Mouse (Mus musculus): ENCODE measurements around the gene Aldh3b3.
"Not testable (repeated sequence)": the region's sequence is repeated elsewhere in the genome, so short reads cannot be mapped to it uniquely, and the experiment has no call there.

The Aldh3b3 gene

GRCm38 (mm10) chr19:3935896-3936850 lies 22.3 kb upstream of the Aldh3b3 start:
- DNase-seq (ENCODE audit: low spot score) = peak; percentile 45

- DNase-seq (ENCODE audit: low spot score) = no peak
Observed at GRCm38 (mm10) chr19:3942315-3942714, 16.1 kb upstream of the Aldh3b3 start.

- DNase-seq (ENCODE audit: low spot score) = no peak
Observed at GRCm38 (mm10) chr19:3942986-3943735, 15.3 kb upstream of the Aldh3b3 start.

GRCm38 (mm10) chr19:3945872-3946564 lies 12.4 kb upstream of the Aldh3b3 start:
- DNase-seq (ENCODE audit: low spot score) = no peak

- DNase-seq (ENCODE audit: low spot score) = peak; percentile 81
Observed at GRCm38 (mm10) chr19:3946715-3947114, 11.7 kb upstream of the Aldh3b3 start.

GRCm38 (mm10) chr19:3947813-3948212 lies 10.6 kb upstream of the Aldh3b3 start:
- DNase-seq (ENCODE audit: low spot score) = no peak

GRCm38 (mm10) chr19:3948546-3948945 lies 9.9 kb upstream of the Aldh3b3 start:
- no peak for DNase-seq (ENCODE audit: low spot score)

GRCm38 (mm10) chr19:3950331-3950730 lies 8.1 kb upstream of the Aldh3b3 start:
- DNase-seq (ENCODE audit: low spot score) = no peak

GRCm38 (mm10) chr19:3951461-3951860 lies 7.0 kb upstream of the Aldh3b3 start:
- no peak for DNase-seq (ENCODE audit: low spot score)

GRCm38 (mm10) chr19:3952099-3952498 lies 6.3 kb upstream of the Aldh3b3 start:
- no peak for DNase-seq (ENCODE audit: low spot score)

GRCm38 (mm10) chr19:3955033-3955432 lies 3.4 kb upstream of the Aldh3b3 start:
- DNase-seq (ENCODE audit: low spot score) = peak; percentile 30

- no peak for DNase-seq (ENCODE audit: low spot score)
Observed at GRCm38 (mm10) chr19:3955804-3956203, 2.6 kb upstream of the Aldh3b3 start.

DNA sequence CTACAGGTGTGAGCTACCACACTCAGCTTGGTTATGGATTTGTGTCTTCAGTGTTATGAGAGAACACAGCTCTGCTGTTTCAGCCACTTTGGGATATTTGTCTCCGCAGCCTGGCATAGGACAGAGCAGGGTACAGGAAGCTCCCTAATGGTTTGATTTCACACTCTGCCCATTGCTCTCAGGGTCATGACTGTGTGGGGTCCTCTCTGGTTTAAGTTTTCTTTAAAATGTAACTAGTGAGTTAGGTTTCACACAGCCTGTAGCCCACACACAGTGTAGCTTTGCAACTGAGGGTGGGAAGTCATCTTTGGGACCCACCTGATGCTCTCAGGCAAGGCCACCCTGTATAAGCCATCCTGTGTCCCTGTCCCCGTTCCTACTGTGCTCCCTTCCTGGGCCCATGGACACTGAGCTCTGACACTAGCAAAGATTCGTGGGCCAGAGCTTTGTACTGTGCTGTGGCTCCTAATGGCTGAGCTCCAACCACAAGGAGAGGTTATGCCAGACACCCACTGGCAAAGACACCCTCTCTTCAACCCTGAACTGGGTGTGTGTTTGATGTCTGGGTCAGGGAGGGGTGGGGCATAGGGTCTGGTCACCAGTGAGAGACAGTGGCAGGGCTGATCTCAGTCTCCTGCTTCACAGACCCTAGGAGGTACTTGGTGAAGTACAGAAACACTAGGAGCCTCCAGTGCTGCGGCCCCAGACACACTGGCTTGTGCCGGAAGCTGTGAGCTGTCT lies 979 bp upstream of the Aldh3b3 start:
- not testable (repeated sequence) for DNase-seq (ENCODE audit: low spot score)

DNA sequence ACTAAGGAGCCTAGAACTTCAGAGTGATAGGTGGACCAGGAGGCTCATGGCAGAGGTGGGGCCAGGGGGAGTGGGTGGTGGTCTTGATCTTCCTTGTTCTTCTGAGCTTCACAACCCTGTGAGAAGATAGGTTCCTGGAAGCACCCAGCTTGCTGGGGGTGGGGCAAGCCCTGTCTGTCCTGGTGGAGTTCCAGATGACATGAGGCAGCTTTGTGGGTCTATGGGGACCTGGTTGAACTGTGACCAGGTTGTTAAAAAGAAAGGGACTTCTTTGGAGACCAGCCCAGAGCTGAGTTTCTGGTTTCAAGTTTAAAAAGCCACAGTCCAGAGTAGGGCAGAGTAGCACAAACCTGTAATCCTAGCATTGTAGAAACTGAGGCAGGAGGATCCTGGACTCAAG lies 585 bp downstream of the Aldh3b3 start:
- peak; percentile 62 for DNase-seq (ENCODE audit: low spot score)

- DNase-seq (ENCODE audit: low spot score) = no peak
Observed at GRCm38 (mm10) chr19:3960211-3960610, 1.8 kb downstream of the Aldh3b3 start.

DNA sequence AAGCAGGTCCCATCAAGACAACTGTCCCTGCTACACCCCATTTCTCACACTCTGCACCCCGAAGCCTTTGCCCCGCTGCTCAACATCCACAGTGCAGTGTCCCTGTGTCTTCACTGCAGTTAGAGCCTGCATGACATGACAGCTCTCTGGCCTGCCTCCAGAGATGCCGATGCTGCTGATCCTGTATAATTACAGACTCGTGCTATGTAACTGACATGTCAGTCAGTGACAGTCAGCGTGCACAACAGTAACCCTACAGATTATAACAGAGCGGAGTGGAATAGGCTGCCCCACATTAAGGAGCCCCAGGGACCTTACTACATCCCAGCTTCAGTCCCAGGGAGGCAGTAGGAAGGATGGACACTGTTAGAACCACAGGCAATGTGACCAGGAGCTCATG lies 3.4 kb downstream of the Aldh3b3 start:
- DNase-seq (ENCODE audit: low spot score) = not testable (repeated sequence)

- peak; percentile 51 for DNase-seq (ENCODE audit: low spot score)
Observed at GRCm38 (mm10) chr19:3962469-3962868, 4.0 kb downstream of the Aldh3b3 start.

GRCm38 (mm10) chr19:3964030-3964429 lies 5.6 kb downstream of the Aldh3b3 start:
- DNase-seq (ENCODE audit: low spot score) = no peak

- no peak for DNase-seq (ENCODE audit: low spot score)
Observed at GRCm38 (mm10) chr19:3966330-3967075, 8.1 kb downstream of the Aldh3b3 start.

DNA sequence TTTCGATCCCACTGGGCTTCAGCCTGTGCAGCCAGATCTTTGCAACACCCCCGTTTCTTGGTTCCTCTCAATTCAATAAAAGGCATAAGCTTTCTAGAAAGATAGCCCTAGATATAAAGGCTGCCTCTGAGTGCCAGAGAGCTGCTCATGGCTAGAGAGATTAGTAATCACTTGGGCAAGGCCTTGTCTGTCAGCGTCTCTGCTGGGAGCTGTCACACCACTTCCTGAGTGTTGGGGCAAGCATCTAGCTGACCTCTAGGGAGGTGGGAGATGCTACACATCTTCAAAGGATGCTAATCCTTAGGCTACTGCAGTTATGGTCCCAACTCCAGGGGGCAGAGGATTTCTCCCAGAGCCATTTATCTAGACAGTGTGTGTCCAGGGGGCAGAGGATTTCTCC lies 8.8 kb downstream of the Aldh3b3 start:
- DNase-seq (ENCODE audit: low spot score) = no peak

- peak; percentile 38 for DNase-seq (ENCODE audit: low spot score)
Observed at GRCm38 (mm10) chr19:3972229-3972628, 13.8 kb downstream of the Aldh3b3 start, which contains the start of gene Aldh3b2. Gene Aldh3b2, plus strand, starts transcription at chr19:3972328.
